Mouse (Mus musculus) CD4-positive naive resting alpha-beta T cell, adult 57 days (primary cell): ENCODE data around the gene Orai3. TPM values are rescaled to one million over a fixed set of nuclear protein-coding genes. Genes with fewer than 3 reads are reported as not detected.

Experiments
- total RNA-seq: library from RNA; stranded (reverse); gene quantifications from one replicate; pipeline ENCODE4 v1.2.4, GENCODE M21; 2023

Gene Orai3
- 10.6 TPM for total RNA-seq

DNA sequence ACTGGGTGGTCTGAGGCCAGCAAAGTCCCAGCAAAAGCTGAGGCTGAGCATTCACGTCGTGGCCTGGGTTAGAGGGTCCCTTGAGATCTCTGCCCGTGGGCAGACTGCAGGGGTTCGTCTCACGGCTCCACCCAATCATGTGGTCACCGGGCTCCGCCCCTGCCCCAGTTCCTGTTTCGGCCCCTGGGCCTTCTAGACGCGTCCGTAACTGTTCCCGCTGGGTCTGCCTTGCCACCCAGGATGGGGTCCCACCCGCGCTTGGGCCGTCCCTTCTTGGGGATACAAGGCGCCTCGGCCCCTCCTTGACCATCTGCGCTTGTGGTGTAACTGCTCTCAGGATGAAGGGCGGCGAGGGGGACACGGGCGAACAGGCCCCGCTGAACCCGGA, at the start of gene Orai3:
TSS of gene Orai3 (plus strand) at position 165 of the 388 bp plus-strand sequence.

DNA sequence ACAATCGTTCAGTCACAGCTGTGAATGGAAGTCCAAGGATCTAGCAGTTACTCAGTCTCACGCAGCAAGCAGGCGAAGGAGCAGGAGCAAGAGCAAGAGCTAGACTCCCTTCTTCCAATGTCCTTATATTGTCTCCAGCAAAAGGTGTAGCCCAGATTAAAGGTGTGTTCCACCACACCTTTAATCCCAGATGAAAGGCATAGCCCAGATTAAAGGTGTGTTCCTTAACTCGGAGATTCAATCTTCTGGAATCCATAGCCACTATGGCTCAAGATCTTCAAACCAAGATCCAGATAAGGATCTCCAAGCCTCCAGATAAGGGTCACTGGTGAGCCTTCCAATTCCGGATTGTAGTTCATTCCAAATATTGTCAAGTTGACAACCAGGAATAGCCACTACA, 37.5 kb upstream of the Orai3 start, which contains the start of gene Ctf2:
TSS of gene Ctf2 (minus strand) at position 101 of the 400 bp plus-strand sequence.

DNA sequence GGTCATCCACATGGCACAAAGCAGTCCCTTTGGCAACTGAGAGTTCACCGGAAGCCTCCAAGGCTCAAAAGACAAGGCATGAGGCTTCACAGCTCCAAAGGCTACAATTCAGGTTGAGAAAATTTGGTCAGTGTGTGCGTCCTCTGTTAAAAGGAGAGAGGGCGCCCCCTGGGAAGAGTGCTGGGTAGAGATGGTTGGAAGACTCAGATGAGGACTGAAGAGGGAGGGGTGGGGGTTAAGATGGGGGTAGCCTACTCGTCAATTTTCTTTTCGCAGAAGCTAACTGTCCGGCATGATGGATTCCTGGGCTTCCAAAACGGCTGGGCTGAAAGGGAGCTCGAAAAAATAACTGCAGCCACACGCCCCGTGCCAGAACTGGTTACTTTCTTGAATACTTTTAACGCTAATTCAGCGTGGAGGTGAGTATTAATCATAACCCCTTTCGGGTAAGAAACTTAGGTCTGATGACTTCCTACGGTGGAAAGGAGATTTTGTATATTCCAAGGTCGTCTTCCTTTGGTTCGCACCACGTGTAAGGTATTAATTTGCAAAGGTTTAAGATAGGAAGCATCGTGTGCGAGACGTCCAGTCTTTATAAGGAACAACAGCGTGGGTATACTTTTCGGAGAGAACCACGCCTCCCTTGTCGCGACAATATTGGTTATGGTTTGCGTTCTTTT, 25.1 kb upstream of the Orai3 start, which contains the start of gene Fbxl19:
TSS of gene Fbxl19 (plus strand) at position 178 of the 680 bp plus-strand sequence.

DNA sequence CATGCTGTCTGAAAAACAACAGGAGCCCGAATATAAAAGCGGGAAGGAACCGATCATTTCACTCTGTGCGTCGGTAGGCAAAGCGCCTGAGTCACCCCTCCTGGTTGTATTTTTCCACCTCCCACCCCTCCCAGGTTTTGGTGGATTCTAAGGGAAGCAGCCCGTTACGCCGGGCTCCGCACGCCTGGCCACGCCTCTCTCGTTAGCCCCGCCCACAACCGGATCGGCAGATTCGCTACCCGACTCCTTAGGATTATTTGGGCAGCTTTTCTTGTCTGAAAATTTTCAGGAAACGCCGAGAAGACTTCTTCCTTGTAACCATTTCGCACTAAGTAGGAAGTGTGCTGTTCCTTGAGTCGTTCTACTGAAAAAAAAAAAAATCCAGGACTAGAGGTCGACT, 6.8 kb downstream of the Orai3 start, which contains the start of gene Setd1a:
TSS of gene Setd1a (plus strand) at position 245 of the 400 bp plus-strand sequence.

DNA sequence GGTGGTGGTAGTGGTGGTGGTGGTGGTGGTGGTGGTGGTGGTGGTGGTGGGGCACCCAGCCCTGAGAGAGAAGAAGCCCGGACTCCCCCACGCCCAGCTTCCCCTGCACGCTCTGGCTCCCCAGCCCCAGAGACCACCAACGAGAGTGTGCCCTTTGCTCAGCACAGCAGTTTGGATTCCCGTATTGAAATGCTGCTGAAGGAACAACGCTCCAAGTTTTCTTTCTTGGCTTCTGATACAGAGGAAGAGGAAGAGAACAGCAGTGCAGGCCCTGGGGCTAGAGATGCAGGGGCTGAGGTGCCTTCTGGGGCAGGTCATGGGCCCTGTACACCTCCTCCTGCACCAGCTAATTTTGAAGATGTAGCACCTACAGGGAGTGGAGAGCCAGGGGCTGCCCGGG, 15.7 kb downstream of the Orai3 start, which contains the start of gene Gm49388:
TSS of gene Gm49388 (plus strand) at position 301 of the 400 bp plus-strand sequence.

DNA sequence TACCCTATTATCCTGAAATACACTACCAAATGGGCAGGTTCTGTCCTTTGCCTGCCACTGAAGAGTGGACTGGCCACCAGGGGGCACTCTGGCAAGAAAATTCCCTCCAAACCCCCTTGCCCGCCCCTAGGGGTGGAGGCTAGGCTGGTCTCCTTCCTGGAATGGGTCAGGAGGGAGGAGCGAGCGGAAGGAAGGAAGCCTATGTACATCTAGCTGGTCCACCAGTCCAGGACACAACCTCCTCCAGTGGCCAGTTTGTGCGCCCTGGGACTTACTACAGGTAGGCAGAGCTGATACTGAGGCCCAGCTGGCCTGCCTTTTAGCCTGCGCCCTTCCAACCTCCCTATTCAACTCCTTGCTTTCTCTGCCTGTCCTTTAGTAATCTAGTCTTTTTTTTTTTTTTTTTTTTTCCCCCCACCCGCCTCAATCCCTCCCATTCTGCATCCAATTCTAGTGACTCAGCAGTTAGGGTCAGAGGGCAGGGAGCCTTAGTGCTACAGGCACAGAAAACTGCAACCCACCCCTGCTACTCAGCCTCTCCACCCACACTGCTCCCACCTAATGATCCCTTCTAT, 30.9 kb downstream of the Orai3 start, which contains the start of gene Hsd3b7:
TSS of gene Hsd3b7 (plus strand) at position 170 of the 575 bp plus-strand sequence.

DNA sequence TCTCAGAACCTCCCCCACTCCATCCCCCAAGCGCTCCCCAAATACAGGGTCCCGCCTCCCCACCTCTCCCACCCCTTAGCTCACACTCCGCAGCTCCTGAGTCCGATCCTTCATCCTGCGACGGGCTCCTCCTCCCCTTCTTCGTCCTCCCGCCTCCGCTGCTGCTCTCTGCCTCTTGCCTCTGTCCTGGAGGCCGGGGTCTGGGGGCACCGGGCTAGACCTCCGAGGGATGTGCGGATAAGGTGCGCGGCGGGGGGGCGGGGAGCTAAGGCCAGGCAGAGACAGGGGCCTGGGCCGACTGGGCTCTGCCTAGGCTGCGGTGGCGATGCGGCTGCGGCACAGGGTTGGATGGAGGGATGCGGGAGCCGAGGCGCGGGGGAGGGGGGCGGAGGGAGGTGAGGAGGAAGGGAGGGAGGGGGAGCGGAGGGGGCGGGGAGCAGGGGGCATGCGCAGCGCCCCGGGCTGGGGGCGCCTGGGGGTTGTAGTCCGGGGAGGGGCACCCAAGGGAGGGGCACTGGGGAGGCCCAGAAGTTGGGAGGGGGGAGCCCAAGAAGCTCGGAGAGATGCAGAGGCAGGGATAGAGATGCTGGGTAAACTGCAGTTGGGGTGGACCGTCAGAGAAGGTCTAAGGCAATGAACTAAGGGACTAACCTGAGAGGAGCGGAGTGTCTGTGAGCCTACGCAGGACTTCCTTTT, 54.7 kb downstream of the Orai3 start, which contains the start of the genes Stx4a and Stx1b:
TSS of gene Stx4a (plus strand) at position 119 of the 696 bp plus-strand sequence.
TSS of gene Stx1b (minus strand) at position 374 of the 696 bp plus-strand sequence.

Other genes starting within 250 kb of the Orai3 start
- gene Tmem265, start 208.4 kb upstream of the Orai3 start, total RNA-seq: not detected
- 129 TPM for gene Phkg2, start 196.5 kb upstream of the Orai3 start, total RNA-seq
- gene Ccdc189, start 181.2 kb upstream of the Orai3 start, total RNA-seq: not detected
- gene Rnf40, start 181.0 kb upstream of the Orai3 start, total RNA-seq: 142 TPM
- 1.8 TPM for gene Zfp629, start 154.0 kb upstream of the Orai3 start, total RNA-seq
- 30.7 TPM for gene Bcl7c, start 60.9 kb upstream of the Orai3 start, total RNA-seq
- not detected for gene Ctf1, start 57.1 kb upstream of the Orai3 start, total RNA-seq
- not detected for gene Ctf2, start 37.6 kb upstream of the Orai3 start, total RNA-seq
- 6.9 TPM for gene Fbxl19, start 25.3 kb upstream of the Orai3 start, total RNA-seq
- 84.5 TPM for gene Setd1a, start 6.9 kb downstream of the Orai3 start, total RNA-seq
- gene Gm49388, start 15.8 kb downstream of the Orai3 start, total RNA-seq: not detected
- 5.6 TPM for gene Hsd3b7, start 30.8 kb downstream of the Orai3 start, total RNA-seq
- 114 TPM for gene Stx4a, start 54.5 kb downstream of the Orai3 start, total RNA-seq
- not detected for gene Stx1b, start 54.7 kb downstream of the Orai3 start, total RNA-seq
- 89.5 TPM for gene Zfp646, start 106.4 kb downstream of the Orai3 start, total RNA-seq
- gene Zfp668, start 107.0 kb downstream of the Orai3 start, total RNA-seq: 20.5 TPM
- gene Prss53, start 121.2 kb downstream of the Orai3 start, total RNA-seq: 0.44 TPM
- gene Gm21974, start 125.6 kb downstream of the Orai3 start, total RNA-seq: not detected
- 15.3 TPM for gene Vkorc1, start 125.8 kb downstream of the Orai3 start, total RNA-seq
- gene Bckdk, start 134.3 kb downstream of the Orai3 start, total RNA-seq: 36.7 TPM
- gene Kat8, start 142.7 kb downstream of the Orai3 start, total RNA-seq: 37.3 TPM
- gene Prss8, start 160.3 kb downstream of the Orai3 start, total RNA-seq: not detected
- gene Prss36, start 176.9 kb downstream of the Orai3 start, total RNA-seq: 1.4 TPM
- 865 TPM for gene Fus, start 197.6 kb downstream of the Orai3 start, total RNA-seq
- 60.1 TPM for gene Pycard, start 224.1 kb downstream of the Orai3 start, total RNA-seq
- 2.4 TPM for gene Trim72, start 234.1 kb downstream of the Orai3 start, total RNA-seq